In genomic region chr6:35871388-35871787, GRCm38 (mm10) we compare ENCODE assay signal across 19 mouse cellular contexts.
"Had no signal": no experiment of that assay in that cellular context is flagged by ENCODE, and none has a peak within 500 bp of the region (broad histone marks: within the 10 kb centered on the region; RNA-seq: fewer than 3 reads in every experiment).

No protein-coding gene starts in this region.

- H3K9me3 ChIP-seq: limb, embryonic 12.5 days; limb, embryonic 15.5 days; midbrain, embryonic 13.5 days had no signal

- H3K27ac ChIP-seq: limb, embryonic 12.5 days; limb, embryonic 15.5 days; liver, embryonic 14.5 days; macrophage; midbrain, embryonic 13.5 days; stomach, postnatal 0 days had no signal

- DNase-seq: kidney, adult 8-10 months; kidney, postnatal 14 days; left cerebral cortex, postnatal 4 days; liver, postnatal 0 days; lung, embryonic 14.5 days; right cerebral cortex, postnatal 25 days; spleen, adult 18-20 months; thymus, adult 2 months; thymus, postnatal 14 days; thymus, postnatal 4 days had no signal

- H3K4me1 ChIP-seq: limb, embryonic 12.5 days; limb, embryonic 15.5 days; midbrain, embryonic 13.5 days had no signal

- H3K4me3 ChIP-seq: limb, embryonic 12.5 days; limb, embryonic 15.5 days; midbrain, embryonic 13.5 days had no signal

- ATAC-seq: liver, postnatal 0 days; lung, postnatal 0 days; midbrain, embryonic 13.5 days; midbrain, embryonic 16.5 days had no signal

- H3K4me2 ChIP-seq: limb, embryonic 12.5 days; limb, embryonic 15.5 days; liver, embryonic 11.5 days; lung, embryonic 14.5 days; midbrain, embryonic 13.5 days had no signal

- H3K9ac ChIP-seq: limb, embryonic 12.5 days; limb, embryonic 15.5 days; liver, embryonic 14.5 days; liver, postnatal 0 days; lung, embryonic 14.5 days; midbrain, embryonic 13.5 days had no signal

- H3K27me3 ChIP-seq: limb, embryonic 12.5 days; limb, embryonic 15.5 days; midbrain, embryonic 13.5 days had no signal

- H3K36me3 ChIP-seq: limb, embryonic 12.5 days; limb, embryonic 15.5 days; midbrain, embryonic 13.5 days had no signal
